Mouse (Mus musculus) megakaryocyte, embryonic 14.5 days (primary cell): ENCODE data around the gene Cpe.

Source experiments
- FLI1 ChIP-seq: IDR thresholded peaks from 2 replicates; pipeline ENCODE4 v1.6.1; 2012; ENCODE audit warnings: low read length, inconsistent platforms, mixed read lengths
- GATA1 ChIP-seq: IDR thresholded peaks from 3 replicates; pipeline ENCODE4 v1.6.1; 2012; ENCODE audit warnings: mixed read lengths, low read length, inconsistent platforms, borderline replicate concordance

- TF ChIP-seq GATA1 (no peak), FLI1 (no peak)
Measured at GRCm38 (mm10) chr8:64608931-64609330, 83.9 kb downstream of the Cpe start.
